Mouse (Mus musculus) monocyte, adult 2 months (primary cell): ENCODE data around the gene Hps3.
A peak's percentile ranks its signal among the peaks of the same experiment; 100 is the strongest.
"Not testable (repeated sequence)": the region's sequence is repeated elsewhere in the genome, so short reads cannot be mapped to it uniquely, and the experiment has no call there.

Experiments
- DNase-seq, 2 experiments: peaks; one replicate each; pipeline ENCODE4 v3.0.0; 2022; ENCODE audit warnings: low spot score in 2 of 2, low read depth in 1 of 2

Gene Hps3

DNA sequence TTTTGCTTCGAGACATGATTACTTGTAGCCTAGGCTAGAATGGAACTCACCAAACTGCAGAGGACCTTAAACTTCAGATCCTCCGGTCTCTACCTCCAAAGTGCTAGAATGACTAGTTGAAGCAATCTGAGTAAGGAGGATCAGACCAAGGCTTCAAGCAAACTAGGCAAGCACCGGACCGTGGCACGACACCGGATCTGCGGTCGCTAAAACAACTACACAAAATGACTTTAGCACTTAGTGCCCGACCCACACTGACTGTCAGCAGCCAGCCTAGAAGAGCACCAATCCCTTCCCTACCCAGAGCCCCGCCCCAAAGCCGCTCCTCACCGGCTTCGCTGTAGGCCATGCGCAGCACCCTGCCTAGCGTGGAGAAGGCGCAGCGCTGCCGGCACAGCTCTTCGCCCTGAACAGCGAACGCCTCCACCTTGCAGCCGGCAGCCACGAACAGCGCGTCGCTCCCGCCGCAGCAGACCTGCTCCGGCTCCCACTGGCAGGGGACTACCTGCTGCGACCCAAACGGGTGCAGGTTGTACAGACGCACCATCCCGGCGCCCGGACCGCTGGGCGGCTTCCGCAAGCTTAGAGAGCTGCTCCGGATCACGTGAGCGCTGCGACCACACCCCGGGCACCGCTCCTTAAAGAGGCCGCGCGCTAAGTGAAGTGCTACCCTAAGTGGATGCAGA, at the start of gene Hps3:
Hps3 (minus strand) TSS at position 597 of the 686 bp plus-strand sequence.
- peak; percentile 65 to 77 for DNase-seq

GRCm38 (mm10) chr3:20082161-20082560, 47.0 kb upstream of the Hps3 start:
- DNase-seq: no peak

GRCm38 (mm10) chr3:20076145-20077053, 41.3 kb upstream of the Hps3 start:
- DNase-seq: no peak

DNA sequence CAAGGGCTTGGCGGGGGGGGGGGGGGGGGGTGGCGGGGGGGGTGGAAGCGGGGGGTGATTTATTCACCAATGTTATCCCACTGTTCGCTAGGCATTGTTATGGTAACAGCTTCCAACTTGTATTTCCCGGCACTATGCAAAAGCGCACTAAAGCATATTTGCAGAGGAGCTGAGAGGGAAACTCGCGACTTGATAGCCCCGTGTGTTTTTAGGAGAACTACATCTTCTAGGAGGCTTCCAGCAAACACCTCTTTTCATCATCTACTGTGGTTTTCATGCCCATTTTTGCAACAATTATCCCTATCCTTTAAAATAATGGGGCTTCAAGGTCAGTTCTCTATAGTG, 23.1 kb upstream of the Hps3 start:
- DNase-seq: no peak

GRCm38 (mm10) chr3:20057306-20058196, 22.4 kb upstream of the Hps3 start, which contains the start of gene Hltf:
Gene Hltf (plus strand): TSS chr3:20057811.
- DNase-seq: peak; percentile 79 to 87

DNA sequence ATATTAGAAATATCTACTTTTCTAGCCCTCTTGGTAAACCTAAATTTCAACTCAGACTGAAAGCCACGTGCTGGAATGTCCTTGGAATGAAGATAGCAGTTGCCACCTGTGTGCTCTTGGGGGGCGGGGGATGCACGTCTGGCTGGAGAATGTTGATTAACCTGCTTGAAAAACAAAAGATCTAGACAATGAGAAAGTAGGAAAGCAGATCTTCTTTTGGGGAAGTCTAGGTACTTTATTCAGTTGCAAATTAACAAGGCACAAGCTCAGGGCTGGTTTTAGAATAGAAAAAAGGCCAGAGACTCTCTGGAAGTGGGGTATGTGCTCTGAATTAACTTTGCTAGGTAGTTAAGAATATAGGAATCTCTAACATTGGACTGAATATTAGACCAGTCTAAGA, 9.6 kb upstream of the Hps3 start:
- DNase-seq: not testable (repeated sequence)

DNA sequence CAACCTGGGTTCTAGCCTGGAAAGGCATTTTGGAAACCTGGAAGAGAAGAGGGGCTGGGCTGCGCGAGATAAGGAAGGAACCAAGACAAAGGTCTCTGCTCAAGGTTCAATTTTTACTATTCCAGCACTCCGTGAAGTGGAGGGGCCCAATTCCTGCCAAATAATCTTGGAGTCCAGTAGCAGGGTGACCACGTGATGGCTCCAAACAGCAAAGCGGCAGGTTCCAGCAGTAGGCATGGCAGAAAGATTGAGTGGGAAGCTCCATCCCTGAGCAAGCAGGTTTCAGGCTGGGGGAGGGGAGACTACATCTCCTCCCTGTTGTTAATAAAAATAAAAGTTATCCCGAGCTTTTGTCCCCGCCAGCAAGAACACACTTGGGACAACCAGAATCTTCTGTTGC, 6.3 kb upstream of the Hps3 start:
- DNase-seq: not testable (repeated sequence)

GRCm38 (mm10) chr3:20036069-20036468, 954 bp upstream of the Hps3 start:
- DNase-seq: no peak

- DNase-seq: no peak
Measured at GRCm38 (mm10) chr3:20033761-20034718, 1.1 kb downstream of the Hps3 start.

- DNase-seq: no peak
Measured at GRCm38 (mm10) chr3:20030807-20031206, 4.3 kb downstream of the Hps3 start.

GRCm38 (mm10) chr3:20028640-20029039, 6.5 kb downstream of the Hps3 start:
- DNase-seq: no peak

DNA sequence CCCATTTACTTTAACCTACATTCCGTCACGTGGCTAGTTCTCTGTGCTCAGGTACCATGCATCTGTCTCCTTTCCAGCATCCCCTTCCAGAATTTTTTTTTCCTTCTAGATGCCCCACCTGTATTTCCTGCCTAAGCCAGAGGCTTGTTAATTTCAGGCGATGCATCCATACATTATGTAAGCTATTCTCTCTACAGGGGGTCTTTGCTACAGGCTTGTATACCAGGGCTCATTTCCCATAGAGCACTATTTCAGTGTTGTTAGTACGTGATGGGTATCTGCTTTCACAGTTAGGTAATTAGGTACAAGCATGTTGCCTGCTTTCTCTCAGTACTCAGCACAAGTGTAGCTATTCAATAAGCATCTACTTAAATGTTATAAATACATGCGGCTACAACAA, 7.3 kb downstream of the Hps3 start:
- DNase-seq: no peak

DNA sequence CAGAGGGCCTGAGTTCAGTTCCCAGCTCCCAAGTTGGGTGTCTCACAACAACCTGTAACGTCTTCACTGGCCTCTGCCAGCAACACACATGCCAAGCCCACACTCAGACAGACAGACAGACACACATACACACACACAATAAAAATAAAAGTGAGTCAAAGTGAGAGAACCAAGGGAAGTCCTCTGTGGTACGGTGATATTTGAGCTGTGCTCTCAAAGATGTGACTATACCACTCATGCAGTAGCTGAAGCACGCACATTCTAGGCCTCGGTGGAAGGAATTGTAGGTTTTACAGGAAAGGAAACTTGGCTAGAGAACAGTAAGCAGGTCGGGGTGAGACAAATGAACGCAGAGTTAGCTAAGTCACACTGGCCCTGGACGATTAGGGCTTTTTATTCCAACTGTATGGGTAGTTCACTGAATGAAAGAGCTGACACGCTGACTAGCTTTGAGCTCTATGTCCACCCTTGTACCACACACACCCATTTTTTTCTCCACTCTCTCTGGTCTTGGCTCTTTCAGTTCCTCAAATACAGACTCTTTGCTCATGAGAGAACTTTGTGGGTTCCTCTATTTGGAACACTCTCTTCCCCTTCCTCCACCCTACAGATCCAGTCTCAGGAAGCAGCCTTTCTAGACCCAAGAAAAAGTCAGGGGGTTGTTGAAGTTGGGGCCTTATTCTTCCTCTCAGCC, 8.0 kb downstream of the Hps3 start:
- peak; percentile 21 to 24 for DNase-seq

DNA sequence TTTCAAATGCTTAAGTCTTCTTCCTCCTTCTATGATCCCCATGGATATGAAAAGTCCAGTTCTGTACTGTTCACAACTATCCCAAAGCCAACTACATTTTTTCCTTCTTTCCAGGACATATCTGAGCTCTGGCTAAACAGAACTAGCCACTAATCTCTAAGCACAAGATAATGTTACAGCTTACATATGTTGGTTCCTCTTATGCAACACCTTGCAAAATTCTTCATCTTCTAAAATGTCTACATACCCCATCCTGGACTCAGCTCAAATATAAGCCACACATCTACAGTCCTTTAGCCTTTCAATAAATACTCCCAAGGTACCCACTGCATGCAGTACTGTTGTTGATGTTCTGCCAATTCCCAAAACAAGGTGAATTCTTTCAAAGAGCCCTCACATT, 8.6 kb downstream of the Hps3 start:
- DNase-seq: no peak

GRCm38 (mm10) chr3:20023832-20024231, 11.3 kb downstream of the Hps3 start:
- DNase-seq: no peak

- DNase-seq: no peak
Measured at GRCm38 (mm10) chr3:20018076-20018475, 17.0 kb downstream of the Hps3 start.

DNA sequence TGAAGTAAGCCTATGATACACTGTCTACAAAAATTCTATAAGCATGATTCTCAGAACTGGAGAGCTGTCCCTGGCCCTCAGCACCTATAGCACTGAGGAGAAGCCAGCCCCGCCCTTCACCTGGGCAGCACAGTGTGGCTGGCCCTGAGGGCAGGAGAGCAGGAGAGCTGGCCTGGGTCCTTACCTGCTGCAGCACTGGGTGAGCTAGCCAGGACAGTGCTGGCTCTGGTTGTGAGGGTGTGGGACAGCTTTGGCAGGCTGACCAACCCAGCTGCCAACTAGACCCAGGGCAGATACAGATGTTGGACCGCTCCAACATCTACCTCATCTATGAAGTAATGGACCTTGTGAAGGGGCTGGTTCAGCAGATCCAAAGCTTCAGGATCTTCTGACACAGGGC, 20.7 kb downstream of the Hps3 start:
- no peak for DNase-seq

DNA sequence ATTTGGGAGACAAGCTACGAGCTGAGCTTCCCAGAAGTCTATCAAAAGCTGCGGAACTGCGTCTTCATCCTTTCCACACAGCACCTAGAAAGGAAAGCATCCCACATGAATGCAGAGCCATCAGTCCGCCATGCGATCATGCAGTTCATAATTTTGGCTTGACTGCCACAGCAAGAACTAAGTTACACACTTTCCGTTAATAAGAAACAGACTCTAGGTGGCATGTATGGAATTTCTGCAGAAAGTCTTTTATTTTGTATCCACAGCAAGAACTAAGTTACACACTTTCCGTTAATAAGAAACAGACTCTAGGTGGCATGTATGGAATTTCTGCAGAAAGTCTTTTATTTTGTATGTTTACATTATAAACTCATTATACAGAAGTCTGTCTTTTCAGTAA, 24.2 kb downstream of the Hps3 start:
- not testable (repeated sequence) for DNase-seq

DNA sequence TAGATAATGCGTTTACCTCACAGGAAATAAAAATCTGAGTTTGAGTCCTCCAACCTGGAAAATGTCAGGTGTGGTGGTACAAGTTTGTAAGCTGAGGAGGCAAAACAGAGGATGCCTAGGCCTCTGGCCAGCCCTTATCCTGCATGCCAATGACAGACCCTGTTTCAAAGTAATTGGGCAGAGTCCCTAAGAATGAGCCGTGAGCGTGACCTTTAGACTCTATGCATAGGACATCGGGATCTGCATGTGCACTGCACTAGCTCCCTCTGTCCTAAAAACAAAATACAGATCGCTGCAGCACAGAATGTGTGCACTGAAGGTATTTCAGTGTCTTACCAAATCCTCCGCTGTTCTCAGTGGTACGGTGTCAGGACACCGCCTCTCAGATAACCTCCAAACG, 24.7 kb downstream of the Hps3 start:
- no peak for DNase-seq

DNA sequence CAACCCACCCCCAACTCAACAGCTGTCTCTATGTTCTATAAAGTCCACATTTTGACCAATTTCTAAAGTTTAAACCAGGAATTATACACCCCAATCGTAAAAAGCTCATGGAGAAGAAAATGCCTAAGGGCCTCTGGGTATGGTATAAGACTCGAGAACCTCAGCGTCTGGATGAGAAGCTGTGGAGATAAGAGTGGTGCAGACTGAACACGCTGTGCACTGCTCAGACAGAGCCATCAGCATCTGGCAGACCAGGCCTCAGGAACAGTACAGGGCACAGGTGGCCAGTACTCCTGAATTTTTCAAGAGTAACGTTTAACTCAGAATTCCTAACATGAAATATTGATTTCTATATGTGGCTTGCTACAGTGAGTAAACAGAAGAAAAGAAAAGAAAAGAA, 27.4 kb downstream of the Hps3 start:
- no peak for DNase-seq
